Mouse (Mus musculus): ENCODE measurements around the gene Slc22a12. TPM values are rescaled to one million over a fixed set of nuclear protein-coding genes. Genes with fewer than 3 reads are reported as not detected.
A peak's percentile ranks its signal among the peaks of the same experiment; 100 is the strongest.

Gene Slc22a12
- polyA plus RNA-seq, 1 experiment from 2014 or later, result not detected

DNA sequence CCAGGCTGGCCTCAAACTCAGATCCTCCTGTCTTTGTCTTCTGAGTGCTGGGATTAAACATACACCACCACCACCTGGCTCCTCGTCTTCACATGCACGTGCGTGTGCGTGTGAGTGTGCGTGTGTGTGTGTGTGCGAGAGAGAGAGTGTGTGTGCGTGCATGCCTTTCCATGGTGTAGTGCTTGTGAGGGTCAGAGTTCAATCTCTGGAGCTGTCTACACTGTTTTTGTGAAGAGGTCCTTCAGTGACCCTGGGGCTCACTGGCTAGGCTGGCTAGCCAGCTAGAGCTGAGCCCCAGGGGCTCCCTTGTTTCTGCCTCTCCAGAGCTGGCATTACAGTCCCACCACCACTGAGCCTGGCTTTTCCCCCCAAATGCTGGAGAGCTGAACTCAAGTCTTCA is 1.3 kb downstream of the Slc22a12 start:
- 76% methylated on average over 7 of the region's 7 CpGs for WGBS

DNA sequence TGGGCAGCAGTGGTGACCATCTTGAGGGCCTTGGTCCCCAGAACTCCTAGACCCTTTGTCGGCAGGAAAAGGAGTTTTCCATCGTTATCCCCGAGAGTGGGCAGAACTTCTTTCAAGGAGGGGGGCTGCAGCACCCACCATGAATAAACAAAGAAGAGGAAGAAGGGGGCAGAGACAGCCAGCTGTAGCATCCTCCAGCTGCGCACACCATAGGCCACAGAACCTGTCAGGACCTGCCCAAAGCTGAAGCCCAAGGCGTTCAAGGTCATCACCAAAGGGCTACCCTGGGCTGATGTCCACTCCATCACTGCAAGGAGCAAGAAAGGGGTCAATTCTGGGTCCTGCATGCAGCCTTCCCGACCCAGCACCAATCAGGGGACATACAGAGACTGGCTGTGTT is 2.6 kb downstream of the Slc22a12 start:
- DNase-seq, result no peak
- no peak overlapping the region for H3K9ac ChIP-seq
- no peak overlapping the region for H3K4me3 ChIP-seq (ENCODE audit: low read depth, low read length)
- no peaks in the 10 kb centered on the region for H3K4me1 ChIP-seq (ENCODE audit: insufficient read depth)
- no peaks in the 10 kb centered on the region for H3K36me3 ChIP-seq (ENCODE audit: insufficient read depth)
- no peak overlapping the region for H3K4me2 ChIP-seq
- WGBS, result 50% methylated on average over 6 of the region's 6 CpGs
- no peak overlapping the region for H3K27ac ChIP-seq (ENCODE audit: low read depth)
- no peak for ATAC-seq (ENCODE audit: insufficient read depth)
- no peaks in the 10 kb centered on the region for H3K9me3 ChIP-seq (ENCODE audit: low read depth, low read length)
- TF ChIP-seq CTCF (IDR thresholded peaks at IDR 0.05; ENCODE audit: low read depth), result no peak
- H3K27me3 ChIP-seq (ENCODE audit: insufficient read depth, low read length), result no peaks in the 10 kb centered on the region

More for the DNA sequence above, 1.3 kb downstream of the Slc22a12 start:
- no peaks in the 10 kb centered on the region for H3K36me3 ChIP-seq (ENCODE audit: insufficient read depth)
- ATAC-seq (ENCODE audit: insufficient read depth), result no peak
- H3K27ac ChIP-seq (ENCODE audit: low read depth), result no peak overlapping the region
- H3K9ac ChIP-seq, result no peak overlapping the region
- no peak for TF ChIP-seq CTCF (IDR thresholded peaks at IDR 0.05; ENCODE audit: low read depth)
- no peaks in the 10 kb centered on the region for H3K4me1 ChIP-seq (ENCODE audit: insufficient read depth)
- no peaks in the 10 kb centered on the region for H3K9me3 ChIP-seq (ENCODE audit: low read depth, low read length)
- no peak overlapping the region for H3K4me3 ChIP-seq (ENCODE audit: low read depth, low read length)
- no peak overlapping the region for H3K4me2 ChIP-seq
- no peak for DNase-seq
- no peaks in the 10 kb centered on the region for H3K27me3 ChIP-seq (ENCODE audit: insufficient read depth, low read length)

DNA sequence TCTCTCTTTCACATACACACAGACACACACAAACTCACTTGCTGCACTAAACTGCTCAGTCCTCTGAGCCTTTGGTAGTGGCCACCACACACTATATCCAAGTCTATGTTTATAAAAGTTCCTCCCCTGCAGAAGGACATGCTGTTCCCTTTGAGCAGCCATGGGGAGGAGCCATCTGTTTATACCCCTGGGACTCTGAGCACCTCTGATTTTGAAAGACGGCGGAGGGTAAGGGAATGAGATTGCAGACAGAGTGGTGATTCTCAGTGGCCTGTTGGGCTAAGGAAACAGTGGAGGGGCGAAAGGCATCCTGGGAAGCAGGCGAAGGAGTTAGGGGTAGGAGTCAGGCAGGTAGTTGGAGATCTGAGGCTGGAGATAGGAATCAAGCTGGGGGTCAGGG is 3.2 kb downstream of the Slc22a12 start:
- H3K36me3 ChIP-seq (ENCODE audit: insufficient read depth), result no peaks in the 10 kb centered on the region
- no peak for ATAC-seq (ENCODE audit: insufficient read depth)
- no peaks in the 10 kb centered on the region for H3K4me1 ChIP-seq (ENCODE audit: insufficient read depth)
- no peaks in the 10 kb centered on the region for H3K9me3 ChIP-seq (ENCODE audit: low read depth, low read length)
- H3K9ac ChIP-seq, result no peak overlapping the region
- H3K4me3 ChIP-seq (ENCODE audit: low read depth, low read length), result no peak overlapping the region
- no peak overlapping the region for H3K27ac ChIP-seq (ENCODE audit: low read depth)
- no peak for TF ChIP-seq CTCF (IDR thresholded peaks at IDR 0.05; ENCODE audit: low read depth)
- no peak for DNase-seq
- H3K4me2 ChIP-seq, result no peak overlapping the region
- H3K27me3 ChIP-seq (ENCODE audit: insufficient read depth, low read length), result no peaks in the 10 kb centered on the region
- WGBS, result 66% methylated on average over 4 of the region's 4 CpGs

DNA sequence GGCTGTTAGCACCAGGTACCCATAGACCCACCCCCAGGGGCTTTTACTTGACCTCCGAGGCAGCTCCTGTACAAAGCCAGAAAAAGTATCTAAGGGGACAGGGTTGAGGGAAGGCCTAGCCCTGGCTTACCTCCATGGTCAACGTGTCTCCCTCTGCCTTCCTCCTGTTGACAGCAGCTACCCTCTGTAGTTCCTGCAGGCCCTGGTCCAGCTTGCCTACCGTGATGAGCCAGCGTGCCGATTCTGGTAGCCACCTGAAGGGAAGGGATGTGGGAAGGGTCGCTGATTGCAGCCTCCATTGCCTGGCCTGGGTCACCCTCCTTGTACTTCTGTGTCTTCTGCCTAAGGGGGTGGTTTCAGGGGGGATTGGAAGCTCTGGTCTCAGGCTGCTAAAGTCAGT is 4.3 kb downstream of the Slc22a12 start:
- WGBS, result 80% methylated on average over 6 of the region's 6 CpGs
- H3K4me3 ChIP-seq (ENCODE audit: low read depth, low read length), result no peak overlapping the region
- H3K36me3 ChIP-seq (ENCODE audit: insufficient read depth), result no peaks in the 10 kb centered on the region
- H3K9ac ChIP-seq, result no peak overlapping the region
- ATAC-seq (ENCODE audit: insufficient read depth) (no peak), DNase-seq (no peak)
- H3K4me2 ChIP-seq, result no peak overlapping the region
- peaks cover 4% of the 10 kb centered on the region; the same call in 1 of the 2 replicates for H3K27me3 ChIP-seq (ENCODE audit: insufficient read depth, low read length)
- no peaks in the 10 kb centered on the region for H3K9me3 ChIP-seq (ENCODE audit: low read depth, low read length)
- no peak for TF ChIP-seq CTCF (IDR thresholded peaks at IDR 0.05; ENCODE audit: low read depth)
- H3K4me1 ChIP-seq (ENCODE audit: insufficient read depth), result no peaks in the 10 kb centered on the region
- H3K27ac ChIP-seq (ENCODE audit: low read depth), result no peak overlapping the region

DNA sequence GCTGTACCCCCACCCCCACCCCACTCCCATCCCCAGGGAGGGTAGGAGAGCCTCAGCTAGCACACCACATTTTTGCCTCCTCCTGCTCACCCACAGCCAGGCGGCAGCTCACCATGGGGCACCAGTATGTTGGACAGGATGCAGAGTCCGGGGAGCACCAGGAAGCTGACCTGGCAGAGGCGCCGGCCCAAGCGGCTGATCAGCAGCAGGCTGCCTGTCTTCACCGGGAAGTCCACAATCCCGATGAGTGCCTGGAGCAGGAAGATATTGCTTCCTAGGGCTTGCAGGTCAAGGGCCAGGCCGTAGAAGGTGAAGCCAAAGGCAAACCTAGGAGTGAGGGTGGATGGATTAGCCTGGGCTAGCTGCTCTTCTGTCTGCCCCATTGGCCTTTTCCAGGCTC is 5.3 kb downstream of the Slc22a12 start:
- WGBS, result 54% methylated on average over 8 of the region's 8 CpGs
- DNase-seq, result no peak
- Histone ChIP-seq H3K27ac (ENCODE audit: low read depth) (no peak overlapping the region), H3K36me3 (ENCODE audit: insufficient read depth) (no peaks in the 10 kb centered on the region), H3K4me3 (ENCODE audit: low read depth, low read length) (no peak overlapping the region), H3K27me3 (ENCODE audit: insufficient read depth, low read length) (peaks cover 14% of the 10 kb centered on the region), H3K9me3 (ENCODE audit: low read depth, low read length) (no peaks in the 10 kb centered on the region), H3K4me1 (ENCODE audit: insufficient read depth) (no peaks in the 10 kb centered on the region), H3K4me2 (no peak overlapping the region), H3K9ac (no peak overlapping the region)
- ATAC-seq (ENCODE audit: insufficient read depth), result no peak
- TF ChIP-seq CTCF (IDR thresholded peaks at IDR 0.05; ENCODE audit: low read depth), result no peak

DNA sequence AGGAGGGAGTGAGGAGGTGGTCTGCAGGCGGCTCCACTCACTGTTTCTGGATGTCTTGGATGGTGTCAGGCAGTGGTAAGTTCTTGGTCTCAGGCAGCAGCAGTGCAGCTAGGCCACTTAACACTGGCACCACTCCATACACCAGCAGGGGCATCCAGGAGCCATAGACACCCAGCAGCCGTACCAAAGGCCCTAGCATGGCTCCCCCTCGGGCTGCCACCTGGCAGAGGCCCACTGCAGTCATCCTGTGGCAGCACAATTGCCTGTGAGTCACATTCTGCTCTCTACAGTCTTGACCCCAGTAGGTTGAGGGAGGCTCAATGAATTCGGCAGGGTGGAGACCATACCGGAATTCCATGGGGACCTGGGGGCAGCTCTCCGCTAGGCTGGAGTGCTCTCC is 6.1 kb downstream of the Slc22a12 start:
- H3K27ac ChIP-seq (ENCODE audit: low read depth), result no peak overlapping the region
- H3K9me3 ChIP-seq (ENCODE audit: low read depth, low read length), result no peaks in the 10 kb centered on the region
- WGBS, result 57% methylated on average over 6 of the region's 6 CpGs
- H3K4me3 ChIP-seq (ENCODE audit: low read depth, low read length), result no peak overlapping the region
- H3K4me1 ChIP-seq (ENCODE audit: insufficient read depth), result no peaks in the 10 kb centered on the region
- no peaks in the 10 kb centered on the region for H3K36me3 ChIP-seq (ENCODE audit: insufficient read depth)
- TF ChIP-seq CTCF (IDR thresholded peaks at IDR 0.05; ENCODE audit: low read depth), result no peak
- no peak overlapping the region for H3K9ac ChIP-seq
- DNase-seq (no peak), ATAC-seq (ENCODE audit: insufficient read depth) (no peak)
- H3K27me3 ChIP-seq (ENCODE audit: insufficient read depth, low read length), result peaks cover 22% of the 10 kb centered on the region
- no peak overlapping the region for H3K4me2 ChIP-seq

DNA sequence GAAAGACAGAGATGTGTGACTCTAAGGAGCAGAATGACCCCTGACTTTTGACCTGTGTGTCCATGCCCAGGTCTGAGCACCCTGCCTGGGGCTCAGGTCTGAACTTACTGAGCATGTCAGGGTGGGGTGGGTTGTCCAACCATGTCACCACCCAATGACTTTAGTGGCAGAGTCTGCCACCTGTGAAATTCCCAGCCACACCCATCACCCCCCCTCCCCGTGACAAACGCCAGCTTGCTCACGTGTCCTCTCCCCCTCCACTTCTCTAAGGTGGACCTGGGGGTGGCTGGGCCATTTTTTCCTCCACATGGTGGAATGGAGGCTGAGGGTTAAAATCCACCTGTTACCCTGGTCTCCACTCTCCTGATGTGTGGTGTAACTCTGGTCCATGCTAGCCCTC is 6.6 kb downstream of the Slc22a12 start:
- WGBS, result 57% methylated on average over 3 of the region's 3 CpGs
- DNase-seq (no peak), ATAC-seq (ENCODE audit: insufficient read depth) (no peak)
- H3K27ac ChIP-seq (ENCODE audit: low read depth), result no peak overlapping the region
- H3K4me1 ChIP-seq (ENCODE audit: insufficient read depth), result no peaks in the 10 kb centered on the region
- H3K4me3 ChIP-seq (ENCODE audit: low read depth, low read length), result no peak overlapping the region
- no peak overlapping the region for H3K9ac ChIP-seq
- no peaks in the 10 kb centered on the region for H3K9me3 ChIP-seq (ENCODE audit: low read depth, low read length)
- H3K4me2 ChIP-seq, result no peak overlapping the region
- TF ChIP-seq CTCF (IDR thresholded peaks at IDR 0.05; ENCODE audit: low read depth), result no peak
- peaks cover 27% of the 10 kb centered on the region for H3K27me3 ChIP-seq (ENCODE audit: insufficient read depth, low read length)
- H3K36me3 ChIP-seq (ENCODE audit: insufficient read depth), result no peaks in the 10 kb centered on the region

DNA sequence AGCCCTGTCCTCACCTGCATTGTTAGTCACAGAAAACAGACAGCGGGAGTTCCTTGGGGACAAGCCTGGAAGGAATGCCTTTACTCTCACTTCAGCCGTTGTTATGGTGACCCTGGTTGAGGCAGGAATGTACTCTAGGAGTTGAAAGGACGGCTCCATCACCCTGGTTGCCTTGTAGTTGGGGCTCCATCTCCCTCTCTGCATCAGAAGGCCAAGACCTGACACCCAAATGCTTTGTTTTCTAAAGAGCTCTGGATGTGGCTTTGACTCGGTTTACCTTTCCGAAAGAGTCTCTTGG is 8.8 kb downstream of the Slc22a12 start:
- ATAC-seq (ENCODE audit: insufficient read depth), result no peak
- no peak for TF ChIP-seq CTCF (IDR thresholded peaks at IDR 0.05; ENCODE audit: low read depth)
- DNase-seq, result peak; percentile 9
- 51% methylated on average over 5 of the region's 5 CpGs for WGBS
- Histone ChIP-seq H3K9me3 (ENCODE audit: low read depth, low read length) (no peaks in the 10 kb centered on the region), H3K9ac (no peak overlapping the region), H3K27me3 (ENCODE audit: insufficient read depth, low read length) (peaks cover 39% of the 10 kb centered on the region), H3K36me3 (ENCODE audit: insufficient read depth) (no peaks in the 10 kb centered on the region), H3K4me2 (no peak overlapping the region), H3K4me1 (ENCODE audit: insufficient read depth) (no peaks in the 10 kb centered on the region), H3K4me3 (ENCODE audit: low read depth, low read length) (no peak overlapping the region), H3K27ac (ENCODE audit: low read depth) (no peak overlapping the region)
